Mouse (Mus musculus) midbrain, embryonic 11.5 days (tissue): ENCODE results near the gene Zfp74. TPM values are rescaled to one million over a fixed set of nuclear protein-coding genes. Genes with fewer than 3 reads are reported as not detected.

Experiments used
- ATAC-seq: fragments of 200-750 bp; cut with Nextera tagmentation; 2 replicates; pipeline ENCODE4 v1.8.0; 2017; ENCODE audit warnings: moderate TSS enrichment, moderate library complexity; ENCODE audit not compliant: low FRiP score
- DNase-seq: peaks from one replicate; pipeline ENCODE4 v3.0.0; 2015; ENCODE audit warnings: low spot score; ENCODE audit errors: missing footprints
- H3K27ac ChIP-seq: fragments of 300-500 bp; sonication (generic); 2 replicates; pipeline ENCODE4 v1.5.1; 2014; ENCODE audit warnings: low read depth, low read length
- H3K27me3 ChIP-seq: fragments of 300-500 bp; sonication (generic); 2 replicates; pipeline ENCODE4 v1.6.1; 2014; ENCODE audit warnings: mild to moderate bottlenecking, low read length, moderate library complexity, mixed read lengths; ENCODE audit not compliant: control insufficient read depth, insufficient read depth
- H3K36me3 ChIP-seq: fragments of 300-500 bp; sonication (generic); 2 replicates; pipeline ENCODE4 v1.6.1; 2014; ENCODE audit warnings: mild to moderate bottlenecking, low read length, moderate library complexity, mixed read lengths; ENCODE audit not compliant: control insufficient read depth, insufficient read depth
- H3K4me1 ChIP-seq: fragments of 300-500 bp; sonication (generic); 2 replicates; pipeline ENCODE4 v1.6.1; 2014; ENCODE audit warnings: low read length; ENCODE audit not compliant: control insufficient read depth, insufficient read depth
- H3K4me2 ChIP-seq: fragments of 300-500 bp; sonication (generic); 2 replicates; pipeline ENCODE4 v1.6.1; 2014; ENCODE audit warnings: mild to moderate bottlenecking, moderate library complexity
- H3K4me3 ChIP-seq: fragments of 300-500 bp; sonication (generic); 2 replicates; pipeline ENCODE4 v1.5.1; 2014; ENCODE audit warnings: low read depth, low read length
- H3K9ac ChIP-seq: fragments of 300-500 bp; sonication (generic); 2 replicates; pipeline ENCODE4 v1.6.1; 2014; ENCODE audit warnings: low read length
- H3K9me3 ChIP-seq: fragments of 300-500 bp; sonication (generic); 2 replicates; pipeline ENCODE4 v1.6.1; 2016; ENCODE audit warnings: low read length; ENCODE audit not compliant: control insufficient read depth
- WGBS: fragments of 180-500 bp; shearing (Covaris S2); extraction: QIAGEN DNeasy Blood & Tissue Kit; methylation state at CpG from one replicate; pipeline ENCODE4 v1.1.7; 2014; 5-methylcytosine and 5-hydroxymethylcytosine counted together
- polyA plus RNA-seq: library from polyadenylated mRNA; unstranded; fragments of >200 nt; fragmentation: Nextera tagmentation; extraction: Ambion mirVana; gene quantifications from 2 replicates; pipeline ENCODE4 v1.2.1, GENCODE M21; 2014

Gene Zfp74
- polyA plus RNA-seq, 1 experiment from 2014 or later: 10.6 TPM

DNA sequence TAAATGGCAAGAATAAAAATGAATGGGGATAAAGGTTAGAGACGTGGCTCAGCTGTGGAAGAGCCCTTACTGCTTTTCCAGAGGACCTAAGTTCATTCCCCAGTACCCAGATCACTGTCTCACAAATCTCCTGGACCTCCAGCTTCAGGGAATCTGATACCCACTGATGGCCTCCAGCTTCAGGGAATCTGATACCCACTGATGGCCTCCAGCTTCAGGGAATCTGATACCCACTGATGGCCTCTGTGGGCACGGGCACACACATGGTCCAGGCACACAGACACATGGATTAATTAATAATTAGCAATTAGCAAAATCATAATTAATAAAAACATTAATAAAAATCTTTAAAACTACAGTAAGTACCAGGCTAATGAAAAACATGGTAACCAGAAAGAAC lies 31.1 kb downstream of the Zfp74 start:
- Histone ChIP-seq H3K36me3 (no peaks in the 10 kb centered on the region), H3K27me3 (no peaks in the 10 kb centered on the region), H3K4me1 (no peaks in the 10 kb centered on the region), H3K4me2 (no peak overlapping the region), H3K27ac (no peak overlapping the region), H3K9me3 (no peaks in the 10 kb centered on the region), H3K9ac (no peak overlapping the region), H3K4me3 (no peak overlapping the region)
- WGBS: 72% methylated on average over 2 of the region's 2 CpGs
- ATAC-seq (no peak), DNase-seq (no peak)

DNA sequence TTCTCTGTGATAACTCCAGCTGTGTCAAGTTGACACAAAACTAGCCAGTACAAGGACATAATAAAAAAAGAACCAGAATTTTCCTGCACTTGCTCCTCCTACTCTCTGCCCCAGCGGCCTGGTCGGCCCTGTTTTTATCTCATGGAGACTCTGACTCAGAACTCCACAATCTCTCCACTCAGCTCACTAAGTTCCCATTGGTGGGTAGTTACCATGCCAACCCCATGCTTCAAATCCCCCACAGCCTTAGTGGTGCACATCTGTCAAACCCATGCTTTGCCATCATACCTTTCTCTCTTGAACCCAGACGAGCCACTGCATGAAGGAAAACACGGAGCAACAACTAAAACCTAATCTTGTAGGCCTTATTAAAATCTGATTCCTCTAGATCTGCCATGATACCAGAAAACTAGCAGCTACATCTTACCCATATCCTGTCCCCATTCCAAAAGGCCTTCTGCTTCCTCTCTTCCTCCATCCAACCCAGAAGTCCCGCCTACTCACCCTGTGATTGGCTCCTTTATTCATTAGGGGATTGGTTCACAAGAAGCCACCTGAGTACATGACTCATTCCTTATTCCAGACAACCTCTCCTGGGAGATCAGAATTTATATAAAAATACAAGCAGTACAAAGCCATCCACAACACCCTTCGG lies 32.3 kb downstream of the Zfp74 start:
- Histone ChIP-seq H3K4me3 (no peak overlapping the region), H3K9ac (no peak overlapping the region), H3K4me2 (no peak overlapping the region), H3K4me1 (no peaks in the 10 kb centered on the region), H3K27ac (no peak overlapping the region), H3K27me3 (no peaks in the 10 kb centered on the region), H3K36me3 (no peaks in the 10 kb centered on the region), H3K9me3 (no peaks in the 10 kb centered on the region)
- ATAC-seq (no peak), DNase-seq (no peak)
- 85% methylated on average over 6 of the region's 6 CpGs for WGBS

DNA sequence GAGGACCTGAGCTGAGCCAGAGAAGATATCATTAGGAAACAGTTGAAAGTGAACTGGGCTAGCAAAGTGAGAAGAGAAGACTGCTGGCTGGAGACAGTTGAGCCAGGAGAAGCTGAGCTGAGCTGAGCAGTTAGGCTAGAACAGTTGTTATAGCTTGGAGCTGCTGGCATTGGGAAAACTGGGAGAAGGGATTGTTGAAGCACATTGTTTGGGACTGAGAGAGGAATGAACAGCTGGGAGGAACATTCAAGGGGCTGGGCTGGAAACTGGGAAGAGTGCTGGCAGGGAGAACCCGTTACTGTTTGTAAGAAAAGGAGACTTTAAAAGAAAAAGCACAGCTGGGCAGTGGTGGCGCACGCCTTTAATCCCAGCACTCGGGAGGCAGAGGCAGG lies 35.8 kb downstream of the Zfp74 start:
- 87% methylated on average over 4 of the region's 4 CpGs for WGBS
- Histone ChIP-seq H3K9ac (no peak overlapping the region), H3K27me3 (no peaks in the 10 kb centered on the region), H3K4me1 (no peaks in the 10 kb centered on the region), H3K36me3 (peaks cover 26% of the 10 kb centered on the region), H3K9me3 (no peaks in the 10 kb centered on the region), H3K4me3 (no peak overlapping the region), H3K4me2 (no peak overlapping the region), H3K27ac (no peak overlapping the region)
- no peak for ATAC-seq
- peak; percentile 19 for DNase-seq

- H3K9me3 ChIP-seq: no peaks in the 10 kb centered on the region
- ATAC-seq (no peak), DNase-seq (peak; percentile 66)
- H3K4me2 ChIP-seq: no peak overlapping the region
- 70% methylated on average over 6 of the region's 6 CpGs for WGBS
- H3K4me1 ChIP-seq: no peaks in the 10 kb centered on the region
- peaks cover 26% of the 10 kb centered on the region for H3K36me3 ChIP-seq
- H3K9ac ChIP-seq: no peak overlapping the region
- no peak overlapping the region for H3K4me3 ChIP-seq
- no peaks in the 10 kb centered on the region for H3K27me3 ChIP-seq
- H3K27ac ChIP-seq: no peak overlapping the region
These were observed 36.4 kb downstream of the Zfp74 start for GRCm38 (mm10) chr7:29917371-29918061.

GRCm38 (mm10) chr7:29912172-29912571 lies 41.7 kb downstream of the Zfp74 start:
- DNase-seq: peak; percentile 73
- Histone ChIP-seq H3K36me3 (peaks cover 29% of the 10 kb centered on the region), H3K4me2 (no peak overlapping the region), H3K9ac (no peak overlapping the region), H3K9me3 (no peaks in the 10 kb centered on the region), H3K27me3 (no peaks in the 10 kb centered on the region), H3K27ac (no peak overlapping the region), H3K4me1 (peaks cover 10% of the 10 kb centered on the region), H3K4me3 (no peak overlapping the region)
- no peak for ATAC-seq
- 95% methylated on average over 13 of the region's 13 CpGs for WGBS

GRCm38 (mm10) chr7:29910252-29910651 lies 43.6 kb downstream of the Zfp74 start:
- no peak overlapping the region for H3K4me3 ChIP-seq
- peaks cover 10% of the 10 kb centered on the region for H3K4me1 ChIP-seq
- WGBS: 62% methylated on average over 2 of the region's 2 CpGs
- DNase-seq: peak; percentile 2
- H3K27ac ChIP-seq: no peak overlapping the region
- no peaks in the 10 kb centered on the region for H3K9me3 ChIP-seq
- no peak for ATAC-seq
- H3K36me3 ChIP-seq: peaks cover 23% of the 10 kb centered on the region
- H3K4me2 ChIP-seq: peak overlapping the region; percentile 66; the same call in 1 of the 2 replicates
- H3K9ac ChIP-seq: no peak overlapping the region
- no peaks in the 10 kb centered on the region for H3K27me3 ChIP-seq

DNA sequence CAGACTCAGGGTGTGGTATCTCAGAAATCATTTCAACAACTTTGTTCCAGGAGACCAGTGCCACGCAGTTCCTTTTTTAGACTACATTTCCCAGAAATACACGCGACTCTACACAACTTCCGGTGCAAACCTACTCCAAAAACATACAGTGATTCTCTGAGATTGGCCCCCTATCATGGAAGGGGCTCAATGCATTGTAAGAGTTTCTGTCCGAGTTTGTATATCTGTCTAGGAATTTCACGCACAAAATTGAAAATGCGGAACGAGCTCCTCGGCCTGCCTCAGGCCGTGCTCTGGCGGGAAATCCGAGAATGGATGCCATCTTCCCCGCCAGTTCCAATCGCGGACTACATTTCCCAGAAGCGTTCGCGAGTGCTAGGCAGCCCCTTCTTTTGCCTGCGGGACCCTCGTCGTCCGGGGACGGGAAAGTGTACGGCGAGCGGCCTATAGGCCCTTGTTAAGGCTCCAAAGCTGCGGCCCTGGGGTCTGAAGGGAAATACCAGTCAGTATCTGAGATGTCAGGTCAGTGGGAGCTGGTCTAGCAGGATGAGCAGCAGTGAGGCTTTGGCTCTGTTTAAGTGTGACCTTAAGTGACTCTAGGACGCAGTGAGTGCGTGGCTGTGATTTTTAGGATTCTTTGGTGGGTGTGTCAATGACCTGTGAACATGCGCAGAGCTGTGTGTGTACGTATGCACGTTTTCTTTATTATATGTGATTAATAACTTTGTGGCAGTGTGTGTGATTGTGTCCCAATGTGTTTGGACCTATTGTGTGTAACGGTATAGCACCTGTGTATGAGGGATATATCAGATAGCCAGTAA lies 45.5 kb downstream of the Zfp74 start, which contains the start of gene Zfp383:
Zfp383 (plus strand) TSS at position 94 of the 821 bp plus-strand sequence.
- Histone ChIP-seq H3K27me3 (no peaks in the 10 kb centered on the region), H3K36me3 (peaks cover 4% of the 10 kb centered on the region), H3K4me1 (peaks cover 10% of the 10 kb centered on the region), H3K4me2 (peak within 1 kb of the TSS; percentile 66), H3K27ac (peak within 1 kb of the TSS; percentile 37; the same call in 1 of the 2 replicates), H3K9me3 (no peaks in the 10 kb centered on the region), H3K9ac (peak within 1 kb of the TSS; percentile 71), H3K4me3 (peak within 1 kb of the TSS; percentile 53)
- DNase-seq: peak; percentile 99
- WGBS: under 1% methylated on average over 33 of the region's 33 CpGs
- peak; percentile 84 for ATAC-seq

DNA sequence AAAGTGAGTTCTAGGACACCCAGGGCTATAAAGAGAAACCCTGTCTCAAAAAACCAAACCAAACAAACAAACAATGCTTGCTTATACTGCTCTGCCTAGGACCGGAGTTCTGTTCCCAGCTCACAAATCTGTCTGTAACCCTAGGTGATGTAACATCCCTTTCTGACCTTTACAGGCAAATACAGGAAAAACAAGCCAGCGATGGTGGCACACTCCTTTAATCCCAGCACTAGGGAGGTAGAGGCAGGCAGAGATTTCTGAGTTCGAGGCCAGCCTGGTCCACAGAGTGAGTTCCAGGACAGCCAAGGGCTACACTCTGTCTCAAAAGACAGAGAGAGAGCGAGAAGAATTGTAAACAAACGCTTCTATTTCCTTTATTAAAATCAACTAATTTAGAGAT lies 46.7 kb downstream of the Zfp74 start:
- ATAC-seq (no peak), DNase-seq (peak; percentile 53)
- H3K9me3 ChIP-seq: no peaks in the 10 kb centered on the region
- 92% methylated on average over 5 of the region's 5 CpGs for WGBS
- no peak overlapping the region; the same call in 1 of the 2 replicates for H3K9ac ChIP-seq
- H3K4me3 ChIP-seq: no peak overlapping the region
- no peaks in the 10 kb centered on the region for H3K27me3 ChIP-seq
- no peak overlapping the region for H3K27ac ChIP-seq
- no peak overlapping the region for H3K4me2 ChIP-seq
- H3K36me3 ChIP-seq: peaks cover 3% of the 10 kb centered on the region; the same call in 1 of the 2 replicates
- peaks cover 10% of the 10 kb centered on the region for H3K4me1 ChIP-seq

DNA sequence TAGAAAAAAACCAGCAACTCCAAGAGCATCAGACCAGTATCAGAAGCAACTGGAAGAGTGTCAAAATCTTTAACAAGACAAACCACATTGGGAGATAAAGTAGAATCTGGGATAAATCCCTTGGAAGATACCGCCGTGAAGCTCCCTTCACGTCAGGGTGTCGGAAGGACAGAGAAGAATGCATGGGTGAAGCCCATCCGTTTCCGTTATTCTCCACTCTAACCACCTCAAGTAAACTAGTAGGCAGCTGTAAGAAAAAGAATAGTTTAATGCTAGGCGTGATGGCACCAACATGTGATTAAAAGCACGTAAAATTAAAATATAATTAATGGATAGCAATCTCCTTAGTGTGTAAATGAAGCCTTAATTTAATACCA lies 47.2 kb downstream of the Zfp74 start:
- Histone ChIP-seq H3K9me3 (no peaks in the 10 kb centered on the region), H3K27me3 (no peaks in the 10 kb centered on the region), H3K4me1 (peaks cover 10% of the 10 kb centered on the region), H3K27ac (peak overlapping the region; percentile 96), H3K4me2 (peak overlapping the region; percentile 69), H3K36me3 (no peaks in the 10 kb centered on the region; the same call in 1 of the 2 replicates), H3K4me3 (peak overlapping the region; percentile 41), H3K9ac (peak overlapping the region; percentile 81)
- DNase-seq (no peak), ATAC-seq (no peak)
- 22% methylated on average over 8 of the region's 8 CpGs for WGBS
